Mouse (Mus musculus) stomach, embryonic 16.5 days (tissue): ENCODE results near the gene Jagn1. TPM values are rescaled to one million over a fixed set of nuclear protein-coding genes. Genes with fewer than 3 reads are reported as not detected.

Source experiments
- ATAC-seq: fragments of 200-750 bp; cut with Nextera tagmentation; 2 replicates; pipeline ENCODE4 v1.8.0; 2017; ENCODE audit warnings: moderate number of reproducible peaks, moderate TSS enrichment; ENCODE audit not compliant: insufficient read depth, low FRiP score
- H3K27ac ChIP-seq: fragments of 300-500 bp; sonication (generic); 2 replicates; pipeline ENCODE4 v1.5.1; 2014; ENCODE audit warnings: low read length
- H3K27me3 ChIP-seq: fragments of 300-500 bp; sonication (generic); 2 replicates; pipeline ENCODE4 v1.6.1; 2014; ENCODE audit warnings: low read length, control low read depth, mixed read lengths; ENCODE audit not compliant: control insufficient read depth, insufficient read depth
- H3K36me3 ChIP-seq: fragments of 300-500 bp; sonication (generic); 2 replicates; pipeline ENCODE4 v1.6.1; 2014; ENCODE audit warnings: low read length; ENCODE audit not compliant: control insufficient read depth, insufficient read depth
- H3K4me1 ChIP-seq: fragments of 300-500 bp; sonication (generic); 2 replicates; pipeline ENCODE4 v1.6.1; 2014; ENCODE audit warnings: low read length, control low read depth, mixed read lengths; ENCODE audit not compliant: control insufficient read depth, insufficient read depth
- H3K4me2 ChIP-seq: fragments of 300-500 bp; sonication (generic); 2 replicates; pipeline ENCODE4 v1.6.1; 2014; ENCODE audit warnings: low read depth, low read length, mixed read lengths
- H3K4me3 ChIP-seq: fragments of 300-500 bp; sonication (generic); replicated peaks from 2 replicates; pipeline ENCODE4 v1.5.1; 2014; ENCODE audit warnings: mild to moderate bottlenecking, low read length
- H3K9ac ChIP-seq: fragments of 300-500 bp; sonication (generic); 2 replicates; pipeline ENCODE4 v1.6.1; 2014; ENCODE audit warnings: low read length
- H3K9me3 ChIP-seq: fragments of 300-500 bp; sonication (generic); replicated peaks from 2 replicates; pipeline ENCODE4 v1.6.1; 2016; ENCODE audit warnings: low read length, control low read depth; ENCODE audit not compliant: control insufficient read depth
- WGBS: fragments of 180-500 bp; shearing (Covaris S2); extraction: QIAGEN DNeasy Blood & Tissue Kit; methylation state at CpG from one replicate; pipeline ENCODE4 v1.1.7; 2014; 5-methylcytosine and 5-hydroxymethylcytosine counted together
- polyA plus RNA-seq: library from polyadenylated mRNA; unstranded; fragments of >200 nt; fragmentation: Nextera tagmentation; extraction: Ambion mirVana; gene quantifications from 2 replicates; pipeline ENCODE4 v1.2.1, GENCODE M21; 2015

Jagn1 gene
- polyA plus RNA-seq, 1 experiment from 2014 or later = 88.5 TPM

DNA sequence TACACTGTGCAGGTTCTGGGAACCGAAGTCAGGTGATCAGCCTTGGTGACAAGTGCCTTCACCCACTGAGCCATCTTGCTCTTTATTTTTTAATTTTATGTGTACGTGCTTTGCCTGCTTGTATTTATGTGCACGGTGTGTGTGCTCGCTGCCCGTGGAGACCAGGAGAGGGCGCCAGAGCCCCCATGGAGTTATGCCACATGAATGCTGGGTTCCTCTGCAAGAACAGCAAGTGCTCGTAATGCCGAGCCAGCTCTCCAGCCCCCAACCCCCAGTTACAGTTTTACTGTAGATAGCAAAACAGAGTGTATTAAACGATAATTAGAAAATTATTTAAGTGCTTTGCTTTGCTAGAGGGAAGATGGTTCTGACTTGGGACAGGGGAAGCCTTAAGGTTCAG is 35.7 kb upstream of the Jagn1 start:
- ATAC-seq = no peak
- Histone ChIP-seq H3K27me3 (no peaks in the 10 kb centered on the region), H3K36me3 (no peaks in the 10 kb centered on the region), H3K27ac (no peak overlapping the region), H3K4me1 (no peaks in the 10 kb centered on the region), H3K4me2 (no peak overlapping the region), H3K9ac (no peak overlapping the region), H3K4me3 (no peak overlapping the region), H3K9me3 (no peaks in the 10 kb centered on the region)
- WGBS = 75% methylated on average over 9 of the region's 9 CpGs

DNA sequence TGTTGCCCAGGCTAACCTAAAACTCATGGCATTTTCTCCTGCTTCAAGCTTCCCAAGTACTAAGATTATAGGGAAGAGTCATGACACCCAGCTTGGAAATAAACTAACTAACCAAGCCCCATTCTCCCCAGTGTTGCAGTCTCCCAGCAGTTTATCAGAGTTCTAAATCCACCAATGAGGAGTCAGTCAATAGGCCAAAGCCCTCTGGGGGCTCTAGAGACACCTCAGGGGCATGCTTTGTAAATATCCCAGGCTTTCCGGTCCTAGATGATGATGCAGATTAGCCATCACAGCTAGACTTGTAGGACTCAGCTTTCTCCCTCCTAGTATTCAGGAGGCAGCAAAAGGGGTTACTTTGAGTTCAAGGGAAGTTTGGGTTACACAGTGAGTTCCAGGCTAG is 32.4 kb upstream of the Jagn1 start:
- no peak for ATAC-seq
- Histone ChIP-seq H3K4me3 (no peak overlapping the region), H3K36me3 (no peaks in the 10 kb centered on the region), H3K9me3 (no peaks in the 10 kb centered on the region), H3K4me2 (no peak overlapping the region), H3K27ac (no peak overlapping the region), H3K4me1 (no peaks in the 10 kb centered on the region), H3K27me3 (no peaks in the 10 kb centered on the region), H3K9ac (no peak overlapping the region)
- WGBS = 50% methylated on average over 1 of the region's 1 CpGs

DNA sequence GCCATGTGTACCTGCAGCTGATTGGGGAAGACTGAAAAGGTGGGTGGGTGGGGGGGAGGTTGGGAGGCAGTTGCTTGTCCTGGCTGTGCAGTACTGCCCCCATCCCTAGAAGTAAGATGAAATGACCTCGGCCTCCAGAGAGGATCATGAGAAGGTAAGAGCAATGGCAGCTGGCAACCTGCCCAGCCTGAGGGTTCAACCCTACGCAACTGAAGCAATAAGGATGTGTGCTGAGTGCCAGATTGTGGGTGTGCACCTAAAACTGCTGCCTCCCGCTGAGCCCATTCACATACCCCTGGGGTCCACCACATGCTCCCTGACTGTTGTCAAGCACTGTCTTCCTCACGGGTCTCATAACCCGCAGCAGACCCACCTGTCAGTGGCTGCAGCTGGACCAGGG is 26.0 kb upstream of the Jagn1 start:
- H3K36me3 ChIP-seq = no peaks in the 10 kb centered on the region
- no peak overlapping the region for H3K9ac ChIP-seq
- H3K9me3 ChIP-seq = no peaks in the 10 kb centered on the region
- no peak overlapping the region for H3K4me3 ChIP-seq
- 71% methylated on average over 5 of the region's 5 CpGs for WGBS
- no peak overlapping the region for H3K4me2 ChIP-seq
- no peak overlapping the region for H3K27ac ChIP-seq
- H3K4me1 ChIP-seq = peaks cover 8% of the 10 kb centered on the region
- ATAC-seq = no peak
- H3K27me3 ChIP-seq = no peaks in the 10 kb centered on the region

DNA sequence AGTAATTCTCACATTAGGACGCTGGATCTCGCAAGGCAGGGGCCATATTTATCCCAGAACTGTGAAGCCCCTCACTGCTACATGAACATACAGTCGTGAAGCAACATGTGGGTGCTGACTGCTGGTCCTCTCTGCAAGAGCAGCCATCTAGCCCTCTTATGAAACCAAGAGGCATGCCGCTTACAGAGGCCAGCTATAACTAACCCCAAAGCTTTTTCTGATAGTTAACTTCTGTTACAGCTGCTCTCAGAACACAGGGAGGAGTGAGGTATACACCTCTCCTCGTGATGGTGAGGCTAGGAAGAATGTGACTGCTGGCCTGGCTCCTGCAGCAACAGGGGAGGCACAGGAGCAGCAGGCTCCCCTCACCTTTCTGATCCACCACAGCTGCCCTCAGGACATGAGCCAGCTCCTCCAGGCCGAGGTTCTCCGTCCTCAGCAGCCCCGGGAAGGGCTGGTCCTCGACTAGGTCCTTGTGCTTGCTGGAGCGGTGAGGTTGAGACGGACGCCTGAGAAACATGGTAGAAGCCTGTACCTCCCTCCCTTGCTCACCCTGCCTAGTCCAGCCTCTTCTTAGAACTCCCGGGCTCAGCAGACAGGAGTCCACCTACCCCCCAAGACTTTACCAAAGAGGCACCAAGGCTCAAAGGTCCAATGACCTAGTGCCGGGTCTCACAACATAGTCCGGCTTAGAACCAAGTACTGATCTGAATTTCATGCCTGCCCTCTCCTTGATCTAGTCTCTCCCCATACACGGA is 23.7 kb upstream of the Jagn1 start:
- Histone ChIP-seq H3K4me1 (peaks cover 8% of the 10 kb centered on the region), H3K4me2 (peak overlapping the region; percentile 62), H3K9me3 (no peaks in the 10 kb centered on the region), H3K9ac (peak overlapping the region; percentile 65), H3K27me3 (no peaks in the 10 kb centered on the region), H3K27ac (no peak overlapping the region), H3K36me3 (no peaks in the 10 kb centered on the region), H3K4me3 (peak overlapping the region; percentile 59)
- whole genome bisulfite sequencing = 9% methylated on average over 16 of the region's 16 CpGs
- peak; percentile 59; the same call in 1 of the 2 replicates for ATAC-seq

DNA sequence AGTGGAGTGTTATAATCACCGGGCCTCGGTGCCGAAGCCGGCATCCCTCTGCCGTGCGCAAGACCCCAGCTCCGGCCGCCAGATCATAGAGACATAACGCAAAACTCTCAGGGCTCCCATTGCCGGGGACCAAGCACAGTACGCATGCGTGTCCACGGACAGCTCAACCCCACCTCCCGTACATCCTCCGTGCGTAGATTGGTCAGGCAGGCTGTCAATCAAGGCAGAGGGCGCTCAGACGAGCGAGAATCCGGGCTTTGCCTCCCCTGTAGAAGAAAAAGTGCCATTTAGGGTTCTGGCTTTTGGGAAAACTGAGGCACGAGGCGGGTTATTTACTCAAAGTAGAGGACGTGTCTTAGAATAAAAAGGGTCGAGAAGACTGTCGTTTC is 23.2 kb upstream of the Jagn1 start, which contains the start of gene Rpusd3:
TSS of gene Rpusd3 (minus strand) at position 142 of the 389 bp plus-strand sequence.
- Histone ChIP-seq H3K27ac (no peak within 1 kb of the TSS), H3K36me3 (no peaks in the 10 kb centered on the region), H3K4me2 (peak within 1 kb of the TSS; percentile 62), H3K27me3 (no peaks in the 10 kb centered on the region), H3K4me1 (peaks cover 8% of the 10 kb centered on the region), H3K9me3 (no peaks in the 10 kb centered on the region), H3K9ac (peak within 1 kb of the TSS; percentile 66), H3K4me3 (peak within 1 kb of the TSS; percentile 59)
- WGBS = under 1% methylated on average over 25 of the region's 25 CpGs
- ATAC-seq = peak; percentile 97

DNA sequence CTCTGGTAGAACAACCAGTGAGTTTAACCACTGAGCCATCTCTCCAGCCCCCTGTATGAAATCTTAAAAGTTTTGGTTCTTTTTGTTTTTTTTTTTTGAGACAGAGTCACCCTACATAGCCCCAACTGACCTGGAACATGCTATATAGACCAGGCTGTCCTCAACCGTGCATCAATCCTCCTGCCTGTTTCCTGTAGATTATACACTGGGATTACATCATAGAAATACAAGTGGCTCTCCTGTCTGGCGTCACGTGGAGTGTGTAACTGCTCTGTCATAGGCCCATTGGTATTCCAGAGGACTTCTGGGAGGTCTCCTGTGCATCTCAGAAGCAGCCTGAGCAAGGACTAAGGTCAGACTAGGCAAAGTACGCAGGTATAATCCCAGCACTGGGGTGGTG is 19.4 kb upstream of the Jagn1 start:
- ATAC-seq = no peak
- Histone ChIP-seq H3K27ac (no peak overlapping the region), H3K27me3 (no peaks in the 10 kb centered on the region), H3K4me2 (no peak overlapping the region), H3K36me3 (no peaks in the 10 kb centered on the region), H3K9me3 (0 out of 2 replicates have a peak, but pooled peaks cover 3% of the 10 kb centered on the region), H3K9ac (no peak overlapping the region), H3K4me1 (peaks cover 6% of the 10 kb centered on the region), H3K4me3 (no peak overlapping the region)
- 64% methylated on average over 4 of the region's 4 CpGs for WGBS

DNA sequence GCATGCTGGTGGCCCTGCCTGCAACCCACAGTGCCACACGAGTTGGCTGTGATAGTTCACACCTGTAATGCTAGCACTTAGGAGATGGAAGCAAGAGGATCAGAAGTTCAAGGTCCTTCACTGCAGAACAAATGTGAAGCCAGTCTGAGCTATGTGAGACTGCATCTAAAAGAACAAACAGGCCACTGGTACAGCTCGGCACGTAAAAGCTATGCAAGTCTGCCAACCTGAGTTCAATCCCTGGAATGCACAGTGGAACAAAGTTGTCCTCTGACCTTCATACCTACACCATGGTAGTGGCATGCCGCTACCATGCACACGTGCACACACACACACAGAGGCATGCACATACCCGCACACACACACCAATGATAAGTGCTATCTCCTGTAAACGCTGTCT is 18.2 kb upstream of the Jagn1 start:
- WGBS = 71% methylated on average over 7 of the region's 7 CpGs
- no peak for ATAC-seq
- Histone ChIP-seq H3K36me3 (no peaks in the 10 kb centered on the region), H3K27ac (no peak overlapping the region), H3K4me3 (no peak overlapping the region), H3K9me3 (0 out of 2 replicates have a peak, but pooled peaks cover 3% of the 10 kb centered on the region), H3K27me3 (no peaks in the 10 kb centered on the region), H3K9ac (no peak overlapping the region), H3K4me2 (no peak overlapping the region), H3K4me1 (no peaks in the 10 kb centered on the region)

DNA sequence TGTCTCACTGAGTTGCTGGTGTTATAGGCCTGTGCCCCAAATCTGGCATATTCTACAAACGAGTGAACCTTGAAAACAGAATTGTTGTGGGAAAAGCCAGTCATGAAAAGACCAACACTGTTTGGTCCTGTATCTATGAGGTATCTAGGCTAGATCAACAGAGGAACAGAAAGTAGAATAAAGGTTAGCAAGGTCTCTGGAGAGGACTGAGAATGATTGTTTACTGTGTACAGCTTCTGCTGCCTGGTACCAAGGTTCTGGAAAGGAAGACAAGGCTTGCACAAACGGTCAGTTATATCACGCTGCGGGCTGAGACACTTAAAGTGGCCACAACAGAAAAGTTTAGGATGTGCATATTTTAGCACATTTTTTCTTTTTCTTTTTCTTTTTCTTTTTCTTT is 15.7 kb upstream of the Jagn1 start:
- 89% methylated on average over 4 of the region's 4 CpGs for WGBS
- Histone ChIP-seq H3K27me3 (no peaks in the 10 kb centered on the region), H3K4me2 (no peak overlapping the region), H3K4me1 (no peaks in the 10 kb centered on the region), H3K9me3 (0 out of 2 replicates have a peak, but pooled peaks cover 3% of the 10 kb centered on the region), H3K36me3 (no peaks in the 10 kb centered on the region), H3K4me3 (no peak overlapping the region), H3K27ac (no peak overlapping the region), H3K9ac (no peak overlapping the region)
- ATAC-seq = no peak

DNA sequence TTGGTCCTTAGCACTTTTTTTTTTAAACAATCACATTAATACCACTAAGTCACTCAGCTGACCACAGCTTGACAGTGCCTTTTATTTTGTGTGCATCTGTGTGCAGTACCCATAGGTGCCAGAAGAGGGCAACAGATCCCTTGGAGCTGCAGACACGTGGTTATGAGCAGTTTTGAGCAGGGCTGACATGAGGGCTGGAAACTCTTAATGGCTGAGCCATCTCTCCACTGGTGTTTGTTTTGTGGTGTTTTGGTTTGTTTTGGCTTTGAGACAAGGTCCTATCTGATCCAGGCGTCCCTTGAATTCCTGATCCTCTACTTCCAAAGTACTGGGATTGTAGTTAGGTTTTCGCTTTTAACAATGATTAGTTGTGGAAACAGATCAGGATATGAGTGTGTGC is 15.0 kb upstream of the Jagn1 start:
- ATAC-seq = no peak
- H3K9me3 ChIP-seq = 0 out of 2 replicates have a peak, but pooled peaks cover 3% of the 10 kb centered on the region
- H3K27ac ChIP-seq = no peak overlapping the region
- no peak overlapping the region for H3K4me3 ChIP-seq
- no peak overlapping the region for H3K9ac ChIP-seq
- H3K36me3 ChIP-seq = no peaks in the 10 kb centered on the region
- H3K4me1 ChIP-seq = no peaks in the 10 kb centered on the region
- no peak overlapping the region for H3K4me2 ChIP-seq
- 61% methylated on average over 3 of the region's 3 CpGs for whole genome bisulfite sequencing
- H3K27me3 ChIP-seq = no peaks in the 10 kb centered on the region
